Mouse (Mus musculus): Measurements from ENCODE around the gene Mast4. TPM values are rescaled to one million over a fixed set of nuclear protein-coding genes. Genes with fewer than 3 reads are reported as not detected.

The Mast4 gene
- polyA plus RNA-seq, 1 experiment: 51.8 TPM

DNA sequence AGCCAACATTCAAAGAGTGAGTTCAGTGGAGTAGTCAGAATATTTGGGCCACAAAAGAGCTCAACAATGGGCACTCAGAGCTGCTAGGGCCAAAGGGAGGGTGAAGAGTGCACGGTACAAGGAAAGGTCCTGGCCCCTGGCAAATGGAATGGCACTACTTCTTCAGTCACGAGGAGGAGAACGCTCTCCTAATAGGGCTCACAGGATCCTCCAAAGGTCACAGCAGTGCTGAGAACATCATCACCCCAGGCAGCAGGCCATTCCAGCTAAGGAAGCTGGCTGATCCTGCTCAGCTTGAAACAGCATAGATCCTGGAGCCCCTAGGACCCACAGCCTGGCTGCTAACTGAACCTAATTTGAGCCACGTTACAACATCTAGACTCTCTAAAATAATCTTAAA is 389.8 kb downstream of the Mast4 start:
- TF ChIP-seq CTCF (IDR thresholded peaks at IDR 0.05; ENCODE audit: borderline replicate concordance, insufficient read depth, low read length): no peak
- TF ChIP-seq POLR2A (IDR thresholded peaks at IDR 0.05; ENCODE audit: low read depth, low read length): no peak
- H3K4me3 ChIP-seq (ENCODE audit: insufficient read depth, low read length): no peak overlapping the region
- peaks cover 4% of the 10 kb centered on the region; the same call in 1 of the 2 replicates for H3K4me1 ChIP-seq (ENCODE audit: control insufficient read depth, insufficient read depth, low read length)
- H3K27ac ChIP-seq (ENCODE audit: insufficient read depth, low read length): no peak overlapping the region

DNA sequence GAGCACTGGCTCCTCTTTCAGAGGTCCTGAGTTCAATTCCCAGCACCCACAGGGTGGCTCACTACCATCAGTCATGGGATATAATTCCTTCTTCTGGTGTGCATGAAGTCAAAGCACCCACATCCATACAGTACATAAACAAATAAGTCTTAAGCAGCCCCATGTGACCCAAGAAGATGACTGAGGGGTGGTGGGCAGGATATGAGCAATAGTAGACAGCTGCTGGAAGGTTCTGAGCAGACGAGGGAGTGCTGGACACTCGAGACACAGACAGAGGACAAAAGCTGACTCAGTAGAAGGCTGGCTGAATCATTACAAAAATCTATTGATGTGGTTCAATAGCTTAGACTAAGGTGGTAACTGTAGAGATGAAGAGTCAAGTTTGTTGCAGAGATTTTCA is 391.7 kb downstream of the Mast4 start:
- TF ChIP-seq POLR2A (IDR thresholded peaks at IDR 0.05; ENCODE audit: low read depth, low read length): no peak
- TF ChIP-seq CTCF (IDR thresholded peaks at IDR 0.05; ENCODE audit: borderline replicate concordance, insufficient read depth, low read length): no peak
- Histone ChIP-seq H3K4me1 (ENCODE audit: control insufficient read depth, insufficient read depth, low read length) (peaks cover 4% of the 10 kb centered on the region; the same call in 1 of the 2 replicates), H3K4me3 (ENCODE audit: insufficient read depth, low read length) (no peak overlapping the region), H3K27ac (ENCODE audit: insufficient read depth, low read length) (no peak overlapping the region)

DNA sequence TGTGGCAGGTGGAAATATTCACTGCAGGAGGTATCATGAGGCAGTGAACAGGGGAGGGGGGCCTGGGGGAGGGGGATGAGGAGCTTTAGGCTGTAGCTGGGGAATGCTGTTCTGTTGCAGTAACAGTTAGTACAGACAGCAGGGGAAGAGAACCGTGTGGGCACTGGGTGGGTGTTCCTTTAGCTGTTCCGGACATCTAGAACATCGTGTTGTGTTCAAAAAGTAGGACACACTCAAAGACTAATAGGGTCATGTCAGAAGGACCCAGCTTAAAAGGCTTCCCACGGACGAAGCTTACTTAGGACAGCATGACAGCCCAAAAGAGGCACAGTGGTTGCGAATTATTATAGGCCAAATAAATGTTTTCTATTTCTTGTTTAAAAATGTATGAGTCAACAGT is 393.8 kb downstream of the Mast4 start:
- TF ChIP-seq CTCF (IDR thresholded peaks at IDR 0.05; ENCODE audit: borderline replicate concordance, insufficient read depth, low read length) (no peak), POLR2A (IDR thresholded peaks at IDR 0.05; ENCODE audit: low read depth, low read length) (no peak)
- H3K27ac ChIP-seq (ENCODE audit: insufficient read depth, low read length): no peak overlapping the region
- no peak overlapping the region for H3K4me3 ChIP-seq (ENCODE audit: insufficient read depth, low read length)
- peaks cover 4% of the 10 kb centered on the region; the same call in 1 of the 2 replicates for H3K4me1 ChIP-seq (ENCODE audit: control insufficient read depth, insufficient read depth, low read length)

DNA sequence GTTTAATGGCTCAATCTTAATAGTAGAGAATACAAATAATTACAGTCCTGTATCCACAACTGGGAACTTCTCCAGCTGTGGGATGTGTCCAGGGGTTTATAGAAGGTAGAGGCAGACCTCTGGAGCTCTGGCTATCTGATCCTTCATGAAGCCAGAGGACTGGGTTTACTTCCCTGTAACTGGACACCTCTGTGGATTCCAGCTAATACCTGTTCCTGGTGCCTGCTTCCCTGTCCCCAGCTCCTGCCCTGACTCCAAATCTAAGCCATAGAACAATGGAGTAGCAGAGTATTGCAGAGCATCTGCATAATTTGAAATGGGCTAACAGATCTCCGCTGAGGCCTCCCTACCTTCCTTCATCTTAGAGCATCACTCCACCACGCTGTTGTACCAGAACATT is 398.1 kb downstream of the Mast4 start:
- TF ChIP-seq CTCF (IDR thresholded peaks at IDR 0.05; ENCODE audit: borderline replicate concordance, insufficient read depth, low read length): no peak
- TF ChIP-seq POLR2A (IDR thresholded peaks at IDR 0.05; ENCODE audit: low read depth, low read length): no peak
- Histone ChIP-seq H3K4me3 (ENCODE audit: insufficient read depth, low read length) (no peak overlapping the region), H3K4me1 (ENCODE audit: control insufficient read depth, insufficient read depth, low read length) (no peaks in the 10 kb centered on the region), H3K27ac (ENCODE audit: insufficient read depth, low read length) (no peak overlapping the region)

DNA sequence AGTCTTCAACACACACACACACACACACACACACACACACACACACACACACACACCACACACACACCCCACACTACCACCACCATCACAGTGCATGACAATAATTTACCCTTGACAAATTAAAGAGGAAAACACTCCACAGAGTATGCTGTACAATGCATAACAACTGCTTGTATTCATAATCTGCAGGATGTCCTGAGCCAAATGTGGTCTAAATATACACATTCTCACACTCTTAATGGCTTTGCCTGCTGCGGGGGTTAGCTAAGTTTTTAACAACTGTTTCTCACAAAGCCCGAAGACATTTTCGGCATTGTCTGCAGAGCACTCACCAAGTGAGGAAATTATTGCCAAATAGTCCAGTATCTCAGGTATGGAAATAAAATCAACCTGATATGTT is 398.5 kb downstream of the Mast4 start:
- TF ChIP-seq POLR2A (IDR thresholded peaks at IDR 0.05; ENCODE audit: low read depth, low read length) (no peak), CTCF (IDR thresholded peaks at IDR 0.05; ENCODE audit: borderline replicate concordance, insufficient read depth, low read length) (no peak)
- no peaks in the 10 kb centered on the region for H3K4me1 ChIP-seq (ENCODE audit: control insufficient read depth, insufficient read depth, low read length)
- H3K4me3 ChIP-seq (ENCODE audit: insufficient read depth, low read length): no peak overlapping the region
- H3K27ac ChIP-seq (ENCODE audit: insufficient read depth, low read length): no peak overlapping the region

DNA sequence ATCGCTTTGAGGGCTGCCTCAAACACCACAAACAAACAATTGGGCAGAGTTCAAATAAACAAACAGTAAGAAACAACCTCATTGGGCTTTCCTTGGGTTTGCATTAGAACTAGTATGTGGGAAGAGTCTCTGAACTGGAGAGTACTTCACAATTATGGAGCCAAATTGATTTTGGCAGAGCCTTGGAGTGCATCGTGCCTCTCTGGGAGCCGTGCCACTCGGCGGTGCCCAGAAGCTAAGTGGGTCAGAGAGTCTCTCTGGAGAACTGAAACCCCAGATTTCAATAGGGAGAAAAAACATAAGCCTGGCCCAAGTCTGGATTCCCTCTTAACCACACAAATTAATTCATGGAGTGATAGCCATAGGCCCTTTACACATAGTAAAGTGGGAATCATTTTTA is 400.6 kb downstream of the Mast4 start:
- H3K4me1 ChIP-seq (ENCODE audit: control insufficient read depth, insufficient read depth, low read length): no peaks in the 10 kb centered on the region
- H3K4me3 ChIP-seq (ENCODE audit: insufficient read depth, low read length): no peak overlapping the region
- TF ChIP-seq POLR2A (IDR thresholded peaks at IDR 0.05; ENCODE audit: low read depth, low read length) (no peak), CTCF (IDR thresholded peaks at IDR 0.05; ENCODE audit: borderline replicate concordance, insufficient read depth, low read length) (no peak)
- no peak overlapping the region for H3K27ac ChIP-seq (ENCODE audit: insufficient read depth, low read length)

DNA sequence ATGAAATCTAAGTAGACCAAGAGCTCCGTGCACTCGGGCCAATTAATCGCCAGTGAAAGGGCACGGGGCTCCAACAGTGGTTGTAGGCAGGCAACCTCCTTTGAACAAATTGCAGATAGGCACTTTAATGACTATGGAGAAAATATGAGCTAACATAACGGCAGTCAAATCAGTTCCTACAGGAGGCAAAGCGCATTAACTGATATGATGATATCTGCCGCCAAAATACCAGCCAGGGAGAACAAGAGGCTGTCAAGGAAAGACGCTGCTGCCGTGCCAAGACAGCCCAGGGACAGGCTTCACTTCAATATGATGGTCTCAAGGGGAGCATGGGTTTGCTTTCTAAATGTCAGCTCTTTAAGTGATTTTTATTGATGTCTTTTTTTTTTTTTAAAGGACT is 401.9 kb downstream of the Mast4 start:
- no peak overlapping the region for H3K4me3 ChIP-seq (ENCODE audit: insufficient read depth, low read length)
- no peaks in the 10 kb centered on the region for H3K4me1 ChIP-seq (ENCODE audit: control insufficient read depth, insufficient read depth, low read length)
- no peak overlapping the region for H3K27ac ChIP-seq (ENCODE audit: insufficient read depth, low read length)
- no peak for TF ChIP-seq CTCF (IDR thresholded peaks at IDR 0.05; ENCODE audit: borderline replicate concordance, insufficient read depth, low read length)
- no peak for TF ChIP-seq POLR2A (IDR thresholded peaks at IDR 0.05; ENCODE audit: low read depth, low read length)

DNA sequence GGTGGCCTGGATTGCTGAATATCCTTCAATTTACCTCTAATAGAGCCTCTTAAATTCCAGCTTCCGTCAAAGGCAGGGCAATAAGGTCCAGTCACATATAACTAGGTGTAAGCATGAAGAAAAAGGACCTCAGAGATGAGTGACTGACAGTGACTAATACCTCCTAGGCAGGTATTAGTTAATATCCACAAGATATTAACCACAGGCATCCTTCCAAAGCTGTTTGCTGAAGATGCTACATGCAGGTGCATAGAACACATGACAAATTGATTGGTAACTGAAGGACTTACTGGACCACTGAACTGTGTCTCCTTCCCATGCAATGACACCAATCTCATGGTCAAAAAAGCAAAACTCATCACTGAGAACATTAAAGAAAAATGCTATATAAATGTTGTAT is 402.3 kb downstream of the Mast4 start:
- TF ChIP-seq POLR2A (IDR thresholded peaks at IDR 0.05; ENCODE audit: low read depth, low read length) (no peak), CTCF (IDR thresholded peaks at IDR 0.05; ENCODE audit: borderline replicate concordance, insufficient read depth, low read length) (no peak)
- H3K4me3 ChIP-seq (ENCODE audit: insufficient read depth, low read length): no peak overlapping the region
- H3K27ac ChIP-seq (ENCODE audit: insufficient read depth, low read length): no peak overlapping the region
- H3K4me1 ChIP-seq (ENCODE audit: control insufficient read depth, insufficient read depth, low read length): no peaks in the 10 kb centered on the region

DNA sequence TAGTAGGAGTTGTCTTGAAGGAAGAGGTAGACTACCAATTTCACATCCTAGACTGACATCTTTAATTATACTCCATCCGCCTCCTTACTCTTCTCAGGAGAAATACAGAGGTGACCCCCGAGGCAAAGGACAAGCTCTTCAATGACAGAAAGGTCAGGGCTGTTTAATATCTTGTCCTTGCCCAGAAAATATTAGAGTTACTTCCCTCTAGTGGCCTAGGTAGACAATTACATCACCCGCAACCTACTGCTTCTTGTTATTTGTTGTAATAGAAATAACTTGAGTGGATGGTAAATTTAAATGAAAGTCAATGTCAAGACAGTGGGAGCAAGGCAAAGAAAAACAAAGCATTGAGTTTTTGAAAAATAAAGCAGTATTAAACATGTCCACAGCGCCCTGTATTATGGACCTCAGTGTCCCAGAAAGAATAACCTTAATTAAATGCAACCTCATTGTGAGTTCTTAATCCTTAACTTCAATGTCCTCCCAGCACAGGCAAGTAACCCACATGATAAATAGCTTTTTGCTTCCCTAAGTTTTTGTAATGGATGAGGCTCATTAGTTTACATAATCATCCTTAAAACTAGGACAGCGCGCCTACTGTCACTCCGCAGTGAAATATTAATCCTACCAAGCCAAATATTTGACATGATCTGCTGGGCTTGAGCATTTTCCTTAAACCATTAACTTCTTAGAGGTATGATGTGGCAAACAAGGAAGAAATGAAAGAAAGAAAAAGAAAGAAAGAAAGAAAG is 408.3 kb downstream of the Mast4 start:
- no peak overlapping the region for H3K4me3 ChIP-seq (ENCODE audit: insufficient read depth, low read length)
- no peaks in the 10 kb centered on the region for H3K4me1 ChIP-seq (ENCODE audit: control insufficient read depth, insufficient read depth, low read length)
- TF ChIP-seq POLR2A (IDR thresholded peaks at IDR 0.05; ENCODE audit: low read depth, low read length) (no peak), CTCF (IDR thresholded peaks at IDR 0.05; ENCODE audit: borderline replicate concordance, insufficient read depth, low read length) (no peak)
- H3K27ac ChIP-seq (ENCODE audit: insufficient read depth, low read length): no peak overlapping the region

DNA sequence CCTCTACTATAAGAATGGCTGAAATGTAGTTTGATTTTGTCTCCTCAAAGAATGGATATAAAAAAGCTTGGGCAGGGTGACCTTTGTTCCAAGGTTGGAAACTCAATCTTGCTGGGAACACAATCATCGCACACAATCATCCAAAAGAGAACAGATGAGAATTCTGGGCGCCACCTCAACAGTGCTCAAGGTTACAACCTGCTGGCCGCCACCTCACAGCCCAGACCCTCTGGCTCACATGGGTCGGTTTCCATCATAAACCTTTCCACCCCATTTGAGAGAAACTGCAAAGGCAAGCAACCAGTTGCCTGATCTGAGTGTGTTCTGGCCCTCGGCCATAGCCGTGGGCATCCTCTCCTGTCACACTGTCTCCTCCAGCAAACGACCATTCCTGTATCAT is 414.6 kb downstream of the Mast4 start:
- H3K4me3 ChIP-seq (ENCODE audit: insufficient read depth, low read length): no peak overlapping the region
- H3K4me1 ChIP-seq (ENCODE audit: control insufficient read depth, insufficient read depth, low read length): peaks cover 3% of the 10 kb centered on the region; the same call in 1 of the 2 replicates
- no peak for TF ChIP-seq POLR2A (IDR thresholded peaks at IDR 0.05; ENCODE audit: low read depth, low read length)
- no peak for TF ChIP-seq CTCF (IDR thresholded peaks at IDR 0.05; ENCODE audit: borderline replicate concordance, insufficient read depth, low read length)
- no peak overlapping the region for H3K27ac ChIP-seq (ENCODE audit: insufficient read depth, low read length)
